Comparison of ENCODE assay signal across 18 mouse cellular contexts in the genomic region with DNA sequence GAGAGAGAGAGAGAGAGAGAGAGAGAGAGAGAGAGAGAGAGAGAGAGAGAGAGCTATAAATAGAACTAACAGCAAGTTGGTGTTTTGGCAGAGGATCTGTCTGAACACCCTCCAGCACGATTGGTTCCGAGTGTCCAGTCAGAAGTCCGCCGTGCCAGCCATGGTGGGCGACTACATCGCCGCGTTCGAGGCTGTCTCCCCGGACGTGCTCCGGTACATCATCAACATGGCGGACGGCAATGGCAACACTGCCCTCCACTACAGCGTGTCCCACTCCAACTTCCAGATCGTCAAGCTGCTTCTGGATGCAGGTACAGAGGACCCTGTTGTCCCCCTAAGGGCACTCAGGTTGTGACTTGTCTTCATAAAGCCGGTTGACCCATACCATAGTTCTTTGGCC.
DNase-seq lines count a peak whose midpoint lies in the region; ATAC-seq and TF ChIP-seq lines count a peak whose summit lies in the region.
"Had no signal": no experiment of that assay in that cellular context is flagged by ENCODE, and none has a peak within 500 bp of the region (broad histone marks: within the 10 kb centered on the region; RNA-seq: fewer than 3 reads in every experiment).

No protein-coding gene starts in this region.

- TF ChIP-seq POLR2A in myocyte (IDR thresholded peaks at IDR 0.05; ENCODE audit: insufficient read length, low read depth): no peak

- no peak overlapping the region for H3K9ac ChIP-seq in heart, embryonic 13.5 days
- H3K9ac ChIP-seq: forebrain, embryonic 13.5 days; hindbrain, embryonic 12.5 days had no signal

- peak overlapping the region; percentile 87; the same call in 1 of the 2 replicates for H3K27ac ChIP-seq in heart, embryonic 13.5 days (replicated peaks)
- H3K27ac ChIP-seq: embryonic facial prominence, embryonic 10.5 days; forebrain, embryonic 13.5 days; hindbrain, embryonic 12.5 days had no signal

- peaks cover 97% of the 10 kb centered on the region for H3K36me3 ChIP-seq in heart, embryonic 13.5 days
- no peaks in the 10 kb centered on the region for H3K36me3 ChIP-seq in myocyte (ENCODE audit: control insufficient read depth, insufficient read depth)

- H3K4me1 ChIP-seq in heart, embryonic 13.5 days: peaks cover 42% of the 10 kb centered on the region
- H3K4me1 ChIP-seq: forebrain, embryonic 13.5 days; hindbrain, embryonic 12.5 days had no signal

- H3ac ChIP-seq in myocyte (ENCODE audit: control insufficient read depth, insufficient read length): no peak overlapping the region

- no peaks in the 10 kb centered on the region for H3K79me2 ChIP-seq in myocyte (ENCODE audit: control insufficient read depth, insufficient read depth)

- DNase-seq in heart, postnatal 14 days: no peak
- peak; percentile 42 for DNase-seq in heart, postnatal 4 days
- no peak for DNase-seq in heart, adult 8-10 months (ENCODE audit: low spot score)
- DNase-seq in adrenal gland, postnatal 10 days: no peak
- DNase-seq: cerebellum, adult 18-20 months; cerebellum, adult 9-11 months; gastrocnemius, adult 2 months; gastrocnemius, postnatal 25 days; heart, postnatal 36 days; kidney, adult 8-10 months had no signal

- no peak overlapping the region for H3K4me3 ChIP-seq in heart, embryonic 13.5 days
- H3K4me3 ChIP-seq in myocyte: no peak overlapping the region
- H3K4me3 ChIP-seq: embryonic facial prominence, embryonic 10.5 days; forebrain, embryonic 13.5 days; gastrocnemius, adult 2 months; hindbrain, embryonic 12.5 days had no signal

- ATAC-seq in heart, embryonic 13.5 days (ENCODE audit: extremely low read depth, insufficient number of reproducible peaks, low FRiP score, low TSS enrichment): no peak
- ATAC-seq: forebrain, embryonic 13.5 days; hindbrain, embryonic 16.5 days; inflammation-experienced regulatory T-cells, adult 6 months; intestine, postnatal 0 days had no signal

- intact Hi-C loops in heart, postnatal 14 days (cut with DNase I): no loop called here

- 80% methylated on average over 17 of the region's 17 CpGs for WGBS in heart, embryonic 13.5 days

- no peak overlapping the region for H3K4me2 ChIP-seq in heart, embryonic 13.5 days
- peak overlapping the region; percentile 39 for H3K4me2 ChIP-seq in myocyte (ENCODE audit: low read depth)
- H3K4me2 ChIP-seq: forebrain, embryonic 13.5 days; hindbrain, embryonic 12.5 days had no signal

- no peaks in the 10 kb centered on the region for H3K27me3 ChIP-seq in heart, embryonic 13.5 days (replicated peaks)
- H3K27me3 ChIP-seq in myocyte (ENCODE audit: control insufficient read depth, insufficient read depth, insufficient read length): no peaks in the 10 kb centered on the region
- H3K27me3 ChIP-seq: forebrain, embryonic 13.5 days; hindbrain, embryonic 12.5 days had no signal

- H3K9me3 ChIP-seq in heart, embryonic 13.5 days: no peaks in the 10 kb centered on the region
- H3K9me3 ChIP-seq: embryonic facial prominence, embryonic 10.5 days; forebrain, embryonic 13.5 days; hindbrain, embryonic 12.5 days had no signal

TF ChIP-seq in myocyte, 11 proteins besides CTCF, POLR2A, EP300 and RAD21:
- TF ChIP-seq SRF (IDR thresholded peaks at IDR 0.05; ENCODE audit: control insufficient read depth, insufficient read length, low read depth) (no peak), POLR2AphosphoS2 (IDR thresholded peaks at IDR 0.05; ENCODE audit: insufficient read length, low read depth) (no peak), MYOD1 (IDR thresholded peaks at IDR 0.05; ENCODE audit: control insufficient read depth in 1 of 3, insufficient read length in 2 of 3, low read depth in 2 of 3) (no peak), MYOG (IDR thresholded peaks at IDR 0.05; ENCODE audit: control insufficient read depth in 1 of 3, insufficient read depth in 1 of 3, insufficient read length in 2 of 3, low read depth in 2 of 3) (no peak), CEBPB (IDR thresholded peaks at IDR 0.05; ENCODE audit: insufficient read depth, poor library complexity, severe bottlenecking) (no peak), USF1 (IDR thresholded peaks at IDR 0.05; ENCODE audit: low read depth) (no peak), REST (IDR thresholded peaks at IDR 0.05; ENCODE audit: insufficient read depth, insufficient read length) (no peak), MAX (IDR thresholded peaks at IDR 0.05; ENCODE audit: low read depth) (no peak), TCF3 (IDR thresholded peaks at IDR 0.05; ENCODE audit: insufficient read length, low read depth) (no peak), TCF12 (IDR thresholded peaks at IDR 0.05; ENCODE audit: insufficient read depth, poor library complexity, severe bottlenecking) (no peak), E2F4 (IDR thresholded peaks at IDR 0.05; ENCODE audit: insufficient read depth) (no peak)
